ENCODE assay signal across 9 mouse cellular contexts in genomic region chr1:107635936-107636335, GRCm38 (mm10). TPM values are rescaled to one million over a fixed set of nuclear protein-coding genes. Genes with fewer than 3 reads are reported as not detected.
A peak's percentile ranks its signal among the peaks of the same experiment; 100 is the strongest.
DNase-seq lines count a peak whose midpoint lies in the region; ATAC-seq lines count a peak whose summit lies in the region.
"Had no signal": no experiment of that assay in that cellular context is flagged by ENCODE, and none has a peak within 500 bp of the region (broad histone marks: within the 10 kb centered on the region; RNA-seq: fewer than 3 reads in every experiment).

No protein-coding gene starts in this region.

- 61% methylated on average over 4 of the region's 4 CpGs for WGBS in neural tube, embryonic 11.5 days

- no peak overlapping the region for H3K4me3 ChIP-seq in neural tube, embryonic 11.5 days (ENCODE audit: low read depth, low read length)

- DNase-seq in heart, postnatal 10 days = peak; percentile 2 to 7
- DNase-seq in heart, adult 9 months (ENCODE audit: low spot score in 2 of 2) = no peak
- no peak for DNase-seq in neural tube, embryonic 11.5 days (ENCODE audit: low spot score)
- no peak for DNase-seq in neural tube, embryonic 10.5 days (ENCODE audit: extremely low spot score, low spot score)
- peak; percentile 44 for DNase-seq in forelimb bud, embryonic 11.5 days (ENCODE audit: low read depth, low spot score)
- DNase-seq in thymus, postnatal 36 days = no peak
- DNase-seq in adrenal gland, adult 8-10 months = no peak
- no peak for DNase-seq in gastrocnemius, postnatal 10 days
- DNase-seq: gastrocnemius, postnatal 14 days had no signal

- no peaks in the 10 kb centered on the region for H3K4me1 ChIP-seq in neural tube, embryonic 11.5 days (ENCODE audit: control insufficient read depth, insufficient read depth, low read length)

- ATAC-seq in neural tube, embryonic 11.5 days (ENCODE audit: insufficient read depth, low FRiP score, low TSS enrichment) = peak; percentile 48; the same call in 1 of the 2 replicates

- H3K4me2 ChIP-seq in neural tube, embryonic 11.5 days (ENCODE audit: low read depth) = no peak overlapping the region

- H3K9ac ChIP-seq in neural tube, embryonic 11.5 days (ENCODE audit: low read length) = no peak overlapping the region

- H3K27me3 ChIP-seq in neural tube, embryonic 11.5 days (ENCODE audit: control insufficient read depth, insufficient read depth, low read length) = no peaks in the 10 kb centered on the region

- H3K36me3 ChIP-seq in neural tube, embryonic 11.5 days (ENCODE audit: control insufficient read depth, insufficient read depth, low read length) = no peaks in the 10 kb centered on the region

- intact Hi-C loops in heart, postnatal 10 days (cut with DNase I) = loop anchor here (5.0 kb wide), 1 partner anchor 1191 kb away; no protein-coding TSS in a partner anchor

- no peaks in the 10 kb centered on the region for H3K9me3 ChIP-seq in neural tube, embryonic 11.5 days (ENCODE audit: control insufficient read depth, low read length)

- H3K27ac ChIP-seq in neural tube, embryonic 11.5 days (ENCODE audit: low read depth, low read length) = no peak overlapping the region

RNA-seq across cellular contexts. Expression of gene Serpinb8, which starts 46.1 kb away (rescaled TPM):
- total RNA-seq in heart, postnatal 10 days (2021) = 1 to 10 TPM; 3.1 to 6.3 TPM
- polyA plus RNA-seq in neural tube, embryonic 11.5 days (2014; fragmentation: Nextera tagmentation; extraction: Ambion mirVana) = 1.5 and 1.8 TPM in 2 replicates
- total RNA-seq in adrenal gland, adult 8-10 months (2022) = 1 to 10 TPM; 2.8 to 5.1 (median 3.6) TPM
- 1 to 10 TPM; 3.6 to 5.2 TPM for total RNA-seq in gastrocnemius, postnatal 10 days (2021)

Comparison
In these comparisons a context has a peak if more than half of its experiments do, and no peak if none do; other contexts are left out.
1. DNase-seq: peak in heart, postnatal 10 days (2 of 2) and forelimb bud, embryonic 11.5 days (single experiment); none in heart, adult 9 months (0 of 2), neural tube, embryonic 11.5 days (single experiment), neural tube, embryonic 10.5 days (single experiment), thymus, postnatal 36 days (0 of 2), adrenal gland, adult 8-10 months (single experiment) and gastrocnemius, postnatal 10 days (single experiment).